Mouse (Mus musculus): ENCODE measurements around the gene Gm17482. TPM values are rescaled to one million over a fixed set of nuclear protein-coding genes. Genes with fewer than 3 reads are reported as not detected.

The Gm17482 gene
- total and polyA plus RNA-seq, 3 experiments: not detected

DNA sequence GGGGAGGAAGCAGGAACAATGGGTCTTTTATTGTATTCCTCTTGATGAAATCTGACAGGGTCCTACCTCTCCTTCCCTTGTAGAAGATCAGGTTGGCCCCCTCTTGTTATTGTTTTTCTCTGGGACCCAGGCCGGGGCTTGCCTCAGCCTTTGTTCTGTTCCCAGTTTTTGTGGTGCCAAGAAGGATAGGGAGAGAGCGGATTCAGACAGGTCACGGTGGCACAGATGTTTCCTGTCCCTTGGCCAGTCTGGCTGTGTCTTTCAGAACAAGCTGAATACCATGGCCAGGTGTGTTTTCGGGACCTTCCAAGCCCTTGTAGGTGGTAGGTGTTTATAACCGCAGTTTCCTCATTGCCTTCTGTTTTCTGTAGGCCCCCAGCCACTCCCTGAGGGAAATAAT lies 14.0 kb upstream of the Gm17482 start:
- Histone ChIP-seq H3K4me3 (ENCODE audit: control insufficient read depth in 1 of 2, insufficient read depth in 1 of 2, low read depth in 2 of 2, low read length in 2 of 2) (no peak overlapping the region), H3K9ac (ENCODE audit: control insufficient read depth, low read depth, low read length, poor library complexity, severe bottlenecking) (no peak overlapping the region), H3K27ac (ENCODE audit: control insufficient read depth, low read depth, low read length) (no peak overlapping the region), H3K79me2 (ENCODE audit: control insufficient read depth, insufficient read depth, low read length, poor library complexity) (no peaks in the 10 kb centered on the region), H3K4me1 (ENCODE audit: control insufficient read depth in 1 of 2, insufficient read depth in 2 of 2, low read length in 2 of 2) (no peaks in the 10 kb centered on the region), H3K9me3 (replicated peaks; ENCODE audit: insufficient read depth, low read length) (no peaks in the 10 kb centered on the region), H3K36me3 (ENCODE audit: control insufficient read depth in 1 of 2, insufficient read depth in 2 of 2, low read length in 2 of 2) (no peaks in the 10 kb centered on the region), H3K27me3 (ENCODE audit: control insufficient read depth in 1 of 2, insufficient read depth in 2 of 2, low read length in 2 of 2) (peaks cover 4 to 7% of the 10 kb centered on the region in 2 experiments)
- TF ChIP-seq E2F4 (IDR thresholded peaks at IDR 0.05; ENCODE audit: borderline replicate concordance, low read depth, low read length): no peak
- TF ChIP-seq KAT2A (conservative IDR thresholded peaks at IDR 0.05; ENCODE audit: low read depth, low read length): no peak
- no peak for TF ChIP-seq UBTF (IDR thresholded peaks at IDR 0.05; ENCODE audit: borderline replicate concordance, insufficient read depth, low read depth, low read length)
- no peak for TF ChIP-seq CTCF (IDR thresholded peaks at IDR 0.05 in 2 of 3, conservative IDR thresholded peaks at IDR 0.05 in 1 of 3; ENCODE audit: control insufficient read depth in 1 of 3, insufficient read depth in 1 of 3, low read depth in 2 of 3, low read length in 3 of 3, poor library complexity in 1 of 3, severe bottlenecking in 1 of 3)
- no peak for TF ChIP-seq MYB (IDR thresholded peaks at IDR 0.05; ENCODE audit: low read depth, low read length)
- TF ChIP-seq MXI1 (IDR thresholded peaks at IDR 0.05; ENCODE audit: low read depth, low read length): no peak
- TF ChIP-seq ZNF384 (IDR thresholded peaks at IDR 0.05; ENCODE audit: low read depth, low read length): no peak
- TF ChIP-seq EP300 (IDR thresholded peaks at IDR 0.05; ENCODE audit: low read depth in 1 of 2, low read length in 2 of 2): no peak
- no peak for TF ChIP-seq RAD21 (IDR thresholded peaks at IDR 0.05; ENCODE audit: low read depth, low read length)
- no peak for TF ChIP-seq ETS1 (IDR thresholded peaks at IDR 0.05; ENCODE audit: low read depth, low read length)
- TF ChIP-seq POLR2A (IDR thresholded peaks at IDR 0.05; ENCODE audit: control insufficient read depth in 1 of 2, insufficient read depth in 1 of 2, low read depth in 1 of 2, low read length in 2 of 2, poor library complexity in 1 of 2): no peak
- no peak for TF ChIP-seq GABPA (IDR thresholded peaks at IDR 0.05; ENCODE audit: low read depth, low read length)
- no peak for TF ChIP-seq USF2 (IDR thresholded peaks at IDR 0.05; ENCODE audit: borderline replicate concordance in 1 of 2, insufficient read depth in 1 of 2, low read depth in 1 of 2, low read length in 2 of 2)
- no peak for TF ChIP-seq USF1 (IDR thresholded peaks at IDR 0.05; ENCODE audit: low read depth, low read length)
- no peak for TF ChIP-seq RCOR1 (IDR thresholded peaks at IDR 0.05; ENCODE audit: low read depth, low read length)
- TF ChIP-seq SMC3 (IDR thresholded peaks at IDR 0.05; ENCODE audit: low read depth, low read length): no peak
- DNase-seq (ENCODE audit: low read depth, low spot score): no peak

DNA sequence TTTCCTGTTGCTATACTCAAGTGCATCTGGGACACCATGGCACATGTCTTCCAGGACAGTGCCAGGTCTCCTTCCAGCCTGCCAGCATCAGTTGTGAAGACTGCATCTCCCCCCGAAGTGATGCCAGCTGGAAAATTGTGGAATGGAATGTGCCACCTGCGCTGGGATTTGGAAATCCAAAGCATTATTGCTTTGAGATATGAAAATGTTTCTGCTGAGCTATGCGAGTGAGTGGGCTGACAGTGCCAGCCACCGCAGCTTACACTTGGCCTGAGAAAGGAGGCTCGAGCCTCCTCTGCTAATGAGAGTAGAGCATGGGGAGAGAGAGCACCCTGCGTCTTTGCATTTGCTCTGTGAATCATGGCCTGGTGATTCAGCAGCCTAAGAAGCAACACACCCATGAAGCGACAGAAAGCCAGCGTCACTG lies 5.9 kb upstream of the Gm17482 start:
- Histone ChIP-seq H3K27ac (ENCODE audit: control insufficient read depth, low read depth, low read length) (no peak overlapping the region), H3K27me3 (ENCODE audit: control insufficient read depth in 1 of 2, insufficient read depth in 2 of 2, low read length in 2 of 2) (peaks cover 5 to 10% of the 10 kb centered on the region in 2 experiments), H3K79me2 (ENCODE audit: control insufficient read depth, insufficient read depth, low read length, poor library complexity) (no peaks in the 10 kb centered on the region), H3K4me1 (ENCODE audit: control insufficient read depth in 1 of 2, insufficient read depth in 2 of 2, low read length in 2 of 2) (no peaks in the 10 kb centered on the region), H3K9ac (ENCODE audit: control insufficient read depth, low read depth, low read length, poor library complexity, severe bottlenecking) (no peak overlapping the region), H3K36me3 (ENCODE audit: control insufficient read depth in 1 of 2, insufficient read depth in 2 of 2, low read length in 2 of 2) (no peaks in the 10 kb centered on the region), H3K4me3 (ENCODE audit: control insufficient read depth in 1 of 2, insufficient read depth in 1 of 2, low read depth in 2 of 2, low read length in 2 of 2) (no peak overlapping the region), H3K9me3 (replicated peaks; ENCODE audit: insufficient read depth, low read length) (no peaks in the 10 kb centered on the region)
- TF ChIP-seq MEF2A (IDR thresholded peaks at IDR 0.05; ENCODE audit: extremely low read depth, insufficient replicate concordance, low read depth, low read length, poor library complexity, severe bottlenecking) (no peak), TCF12 (IDR thresholded peaks at IDR 0.05; ENCODE audit: low read depth, low read length) (no peak), SMC3 (IDR thresholded peaks at IDR 0.05; ENCODE audit: low read depth, low read length) (no peak), MAZ (IDR thresholded peaks at IDR 0.05; ENCODE audit: low read depth, low read length) (no peak), ETS1 (IDR thresholded peaks at IDR 0.05; ENCODE audit: low read depth, low read length) (no peak), ZKSCAN1 (IDR thresholded peaks at IDR 0.05; ENCODE audit: low read depth, low read length) (no peak), BHLHE40 (IDR thresholded peaks at IDR 0.05; ENCODE audit: borderline replicate concordance, low read depth, low read length) (no peak), CHD1 (IDR thresholded peaks at IDR 0.05; ENCODE audit: low read depth, low read length) (no peak), CHD2 (IDR thresholded peaks at IDR 0.05; ENCODE audit: low read length) (no peak), MXI1 (IDR thresholded peaks at IDR 0.05; ENCODE audit: low read depth, low read length) (no peak), E2F4 (IDR thresholded peaks at IDR 0.05; ENCODE audit: borderline replicate concordance, low read depth, low read length) (no peak), MAFK (IDR thresholded peaks at IDR 0.05; ENCODE audit: borderline replicate concordance, low read depth, low read length) (no peak), POLR2AphosphoS5 (IDR thresholded peaks at IDR 0.05; ENCODE audit: borderline replicate concordance, low read depth, low read length) (no peak), ZMIZ1 (IDR thresholded peaks at IDR 0.05; ENCODE audit: low read depth, low read length) (no peak)
- no peak for DNase-seq (ENCODE audit: low read depth, low spot score)
